Mouse (Mus musculus): ENCODE data around the gene Hdac4. TPM values are rescaled to one million over a fixed set of nuclear protein-coding genes. Genes with fewer than 3 reads are reported as not detected.

Gene Hdac4
- polyA plus RNA-seq, 1 experiment = 14.3 TPM

- no peak overlapping the region for H3K4me3 ChIP-seq (ENCODE audit: control insufficient read depth, low read depth, low read length)
- H3K27me3 ChIP-seq (ENCODE audit: control insufficient read depth, insufficient read depth, low read length) = no peaks in the 10 kb centered on the region
- no peak for TF ChIP-seq POLR2A (IDR thresholded peaks at IDR 0.05; ENCODE audit: control insufficient read depth, low read depth, low read length)
- no peaks in the 10 kb centered on the region for H3K4me1 ChIP-seq (ENCODE audit: control insufficient read depth, insufficient read depth, low read length)
- H3K36me3 ChIP-seq (ENCODE audit: control insufficient read depth, insufficient read depth, low read length) = no peaks in the 10 kb centered on the region
- H3K27ac ChIP-seq (ENCODE audit: control insufficient read depth, insufficient read depth, low read depth, low read length) = no peak overlapping the region
Observed at GRCm38 (mm10) chr1:92107521-92107920, 88.0 kb downstream of the Hdac4 start.

GRCm38 (mm10) chr1:92106486-92107160, 88.9 kb downstream of the Hdac4 start:
- no peak overlapping the region for H3K4me3 ChIP-seq (ENCODE audit: control insufficient read depth, low read depth, low read length)

GRCm38 (mm10) chr1:92104718-92105117, 90.8 kb downstream of the Hdac4 start:
- Histone ChIP-seq H3K27me3 (ENCODE audit: control insufficient read depth, insufficient read depth, low read length) (no peaks in the 10 kb centered on the region), H3K4me1 (ENCODE audit: control insufficient read depth, insufficient read depth, low read length) (no peaks in the 10 kb centered on the region; the same call in 1 of the 2 replicates), H3K36me3 (ENCODE audit: control insufficient read depth, insufficient read depth, low read length) (no peaks in the 10 kb centered on the region), H3K27ac (ENCODE audit: control insufficient read depth, insufficient read depth, low read depth, low read length) (no peak overlapping the region), H3K4me3 (ENCODE audit: control insufficient read depth, low read depth, low read length) (no peak overlapping the region)
- TF ChIP-seq POLR2A (IDR thresholded peaks at IDR 0.05; ENCODE audit: control insufficient read depth, low read depth, low read length) (no peak), CTCF (IDR thresholded peaks at IDR 0.05; ENCODE audit: control insufficient read depth, insufficient read depth, insufficient replicate concordance, low read depth, low read length) (no peak)

More at GRCm38 (mm10) chr1:92106486-92107160, 88.9 kb downstream of the Hdac4 start:
- Histone ChIP-seq H3K4me1 (ENCODE audit: control insufficient read depth, insufficient read depth, low read length) (no peaks in the 10 kb centered on the region), H3K36me3 (ENCODE audit: control insufficient read depth, insufficient read depth, low read length) (no peaks in the 10 kb centered on the region), H3K27ac (ENCODE audit: control insufficient read depth, insufficient read depth, low read depth, low read length) (no peak overlapping the region), H3K27me3 (ENCODE audit: control insufficient read depth, insufficient read depth, low read length) (no peaks in the 10 kb centered on the region)
- TF ChIP-seq POLR2A (IDR thresholded peaks at IDR 0.05; ENCODE audit: control insufficient read depth, low read depth, low read length) = no peak
- TF ChIP-seq CTCF (IDR thresholded peaks at IDR 0.05; ENCODE audit: control insufficient read depth, insufficient read depth, insufficient replicate concordance, low read depth, low read length) = no peak

- H3K36me3 ChIP-seq (ENCODE audit: control insufficient read depth, insufficient read depth, low read length) = no peaks in the 10 kb centered on the region
- no peak for TF ChIP-seq POLR2A (IDR thresholded peaks at IDR 0.05; ENCODE audit: control insufficient read depth, low read depth, low read length)
- TF ChIP-seq CTCF (IDR thresholded peaks at IDR 0.05; ENCODE audit: control insufficient read depth, insufficient read depth, insufficient replicate concordance, low read depth, low read length) = no peak
- H3K27ac ChIP-seq (ENCODE audit: control insufficient read depth, insufficient read depth, low read depth, low read length) = no peak overlapping the region
- H3K4me3 ChIP-seq (ENCODE audit: control insufficient read depth, low read depth, low read length) = no peak overlapping the region
- H3K27me3 ChIP-seq (ENCODE audit: control insufficient read depth, insufficient read depth, low read length) = no peaks in the 10 kb centered on the region
- H3K4me1 ChIP-seq (ENCODE audit: control insufficient read depth, insufficient read depth, low read length) = no peaks in the 10 kb centered on the region; the same call in 1 of the 2 replicates
Observed at GRCm38 (mm10) chr1:92103971-92104370, 91.5 kb downstream of the Hdac4 start.

GRCm38 (mm10) chr1:92103377-92103776, 92.1 kb downstream of the Hdac4 start:
- no peak overlapping the region for H3K27ac ChIP-seq (ENCODE audit: control insufficient read depth, insufficient read depth, low read depth, low read length)
- H3K36me3 ChIP-seq (ENCODE audit: control insufficient read depth, insufficient read depth, low read length) = no peaks in the 10 kb centered on the region
- H3K4me3 ChIP-seq (ENCODE audit: control insufficient read depth, low read depth, low read length) = no peak overlapping the region
- TF ChIP-seq POLR2A (IDR thresholded peaks at IDR 0.05; ENCODE audit: control insufficient read depth, low read depth, low read length) = no peak
- no peak for TF ChIP-seq CTCF (IDR thresholded peaks at IDR 0.05; ENCODE audit: control insufficient read depth, insufficient read depth, insufficient replicate concordance, low read depth, low read length)
- H3K27me3 ChIP-seq (ENCODE audit: control insufficient read depth, insufficient read depth, low read length) = no peaks in the 10 kb centered on the region
- no peaks in the 10 kb centered on the region; the same call in 1 of the 2 replicates for H3K4me1 ChIP-seq (ENCODE audit: control insufficient read depth, insufficient read depth, low read length)

- H3K27me3 ChIP-seq (ENCODE audit: control insufficient read depth, insufficient read depth, low read length) = no peaks in the 10 kb centered on the region
- H3K4me1 ChIP-seq (ENCODE audit: control insufficient read depth, insufficient read depth, low read length) = no peaks in the 10 kb centered on the region; the same call in 1 of the 2 replicates
- H3K27ac ChIP-seq (ENCODE audit: control insufficient read depth, insufficient read depth, low read depth, low read length) = no peak overlapping the region
- no peak for TF ChIP-seq POLR2A (IDR thresholded peaks at IDR 0.05; ENCODE audit: control insufficient read depth, low read depth, low read length)
- TF ChIP-seq CTCF (IDR thresholded peaks at IDR 0.05; ENCODE audit: control insufficient read depth, insufficient read depth, insufficient replicate concordance, low read depth, low read length) = no peak
- H3K36me3 ChIP-seq (ENCODE audit: control insufficient read depth, insufficient read depth, low read length) = no peaks in the 10 kb centered on the region
- H3K4me3 ChIP-seq (ENCODE audit: control insufficient read depth, low read depth, low read length) = no peak overlapping the region
Observed at GRCm38 (mm10) chr1:92102825-92103224, 92.7 kb downstream of the Hdac4 start.

- Histone ChIP-seq H3K27me3 (ENCODE audit: control insufficient read depth, insufficient read depth, low read length) (no peaks in the 10 kb centered on the region), H3K36me3 (ENCODE audit: control insufficient read depth, insufficient read depth, low read length) (no peaks in the 10 kb centered on the region), H3K4me3 (ENCODE audit: control insufficient read depth, low read depth, low read length) (no peak overlapping the region), H3K27ac (ENCODE audit: control insufficient read depth, insufficient read depth, low read depth, low read length) (peak overlapping the region; percentile 57), H3K4me1 (ENCODE audit: control insufficient read depth, insufficient read depth, low read length) (no peaks in the 10 kb centered on the region; the same call in 1 of the 2 replicates)
- TF ChIP-seq POLR2A (IDR thresholded peaks at IDR 0.05; ENCODE audit: control insufficient read depth, low read depth, low read length) (no peak), CTCF (IDR thresholded peaks at IDR 0.05; ENCODE audit: control insufficient read depth, insufficient read depth, insufficient replicate concordance, low read depth, low read length) (no peak)
Observed at GRCm38 (mm10) chr1:92100371-92100891, 95.1 kb downstream of the Hdac4 start.

Measured in testis, adult 2 months (tissue).